Mouse (Mus musculus) kidney, postnatal 25 days (tissue): ENCODE measurements at regions not wholly inside any gene's neighbourhood (a gene's known extent, or its start where the extent isn't known, plus 50 kb on each side); places are given as distances from the start of the nearest gene placed in this dataset.
A peak's percentile ranks its signal among the peaks of the same experiment; 100 is the strongest.

Experiments
- DNase-seq, 2 experiments: peaks; one replicate each; pipeline ENCODE4 v3.0.0; 2021; ENCODE audit warnings: mixed read lengths in 2 of 2

- DNase-seq, result peak; percentile 64 to 82
Measured at GRCm38 (mm10) chr15:68362081-68363057, 1861.7 kb upstream of the Lrrc6 start.

- no peak for DNase-seq
Measured at GRCm38 (mm10) chr15:68360956-68361908, 1860.5 kb upstream of the Lrrc6 start.

GRCm38 (mm10) chr15:68359496-68359895 is 1858.8 kb upstream of the Lrrc6 start:
- DNase-seq, result no peak

GRCm38 (mm10) chr15:68355957-68356356 is 1855.2 kb upstream of the Lrrc6 start:
- DNase-seq, result no peak

- no peak for DNase-seq
Measured at GRCm38 (mm10) chr15:68344652-68345051, 1843.9 kb upstream of the Lrrc6 start.

- DNase-seq, result peak; percentile 35 to 36
Measured at GRCm38 (mm10) chr15:68342542-68342941, 1841.8 kb upstream of the Lrrc6 start.

GRCm38 (mm10) chr15:68341056-68341455 is 1840.3 kb upstream of the Lrrc6 start:
- no peak for DNase-seq

GRCm38 (mm10) chr15:68337264-68337663 is 1836.6 kb upstream of the Lrrc6 start:
- DNase-seq, result no peak

- no peak for DNase-seq
Measured at GRCm38 (mm10) chr15:68335837-68336236, 1835.1 kb upstream of the Lrrc6 start.

- no peak for DNase-seq
Measured at GRCm38 (mm10) chr15:68316116-68316515, 1815.4 kb upstream of the Lrrc6 start.
